Mouse (Mus musculus): ENCODE data around the gene Afg1l.

- TF ChIP-seq POLR2A (IDR thresholded peaks at IDR 0.05; ENCODE audit: borderline replicate concordance, control insufficient read depth, low read depth, low read length), result no peak
- TF ChIP-seq CTCF (IDR thresholded peaks at IDR 0.05; ENCODE audit: control insufficient read depth, insufficient read depth, low read length), result 0 out of 2 replicates have a peak, but pooled peaks have one; percentile 1
These were observed 200.7 kb downstream of the Afg1l start for GRCm38 (mm10) chr10:42277476-42278306.
